Mouse (Mus musculus) MEL (cell line): ENCODE measurements at regions not wholly inside any gene's neighbourhood (a gene's known extent, or its start where the extent isn't known, plus 50 kb on each side); places are given as distances from the start of the nearest gene placed in this dataset.

Experiments used
- DNase-seq: peaks from one replicate; pipeline ENCODE4 v3.0.0; 2011; ENCODE audit warnings: low read depth, low spot score
- H3K27ac ChIP-seq: 2 replicates; pipeline ENCODE4 v1.5.1; 2012; ENCODE audit warnings: low read depth, mild to moderate bottlenecking, control low read depth, low read length, moderate library complexity; ENCODE audit not compliant: control insufficient read depth
- H3K27me3 ChIP-seq, 2 experiments: fragments of 150-350 bp in 1 of 2; sonication (generic) in 1 of 2; 2 replicates each; pipeline ENCODE4 v1.6.1; 2012; ENCODE audit warnings: low read length in 2 of 2, mild to moderate bottlenecking in 2 of 2, improper control_type of control experiment in 1 of 2, moderate library complexity in 1 of 2; ENCODE audit not compliant: insufficient read depth in 2 of 2, control insufficient read depth in 1 of 2
- H3K36me3 ChIP-seq, 2 experiments: 2 replicates each; pipeline ENCODE4 v1.6.1; 2012 to 2014; ENCODE audit warnings: low read length in 2 of 2, improper control_type of control experiment in 1 of 2, inconsistent platforms in 1 of 2, mild to moderate bottlenecking in 1 of 2; ENCODE audit not compliant: insufficient read depth in 2 of 2, control insufficient read depth in 1 of 2
- H3K4me1 ChIP-seq, 2 experiments: fragments of 150-350 bp in 1 of 2; sonication (generic) in 1 of 2; 2 replicates each; pipeline ENCODE4 v1.6.1; 2012; ENCODE audit warnings: low read length in 2 of 2, improper control_type of control experiment in 1 of 2, mild to moderate bottlenecking in 1 of 2; ENCODE audit not compliant: insufficient read depth in 2 of 2, control insufficient read depth in 1 of 2
- H3K4me3 ChIP-seq, 2 experiments: fragments of 150-350 bp in 1 of 2; sonication (generic) in 1 of 2; 2 replicates each; pipeline ENCODE4 v1.5.1; 2012; ENCODE audit warnings: low read depth in 2 of 2, low read length in 2 of 2, mild to moderate bottlenecking in 2 of 2, moderate library complexity in 2 of 2, control low read depth in 1 of 2, improper control_type of control experiment in 1 of 2; ENCODE audit not compliant: control insufficient read depth in 1 of 2, insufficient read depth in 1 of 2
- H3K79me2 ChIP-seq: 2 replicates; pipeline ENCODE4 v1.6.1; 2012; ENCODE audit warnings: mild to moderate bottlenecking, low read length, moderate library complexity; ENCODE audit not compliant: control insufficient read depth, poor library complexity, insufficient read depth
- H3K9ac ChIP-seq: 2 replicates; pipeline ENCODE4 v1.6.1; 2012; ENCODE audit warnings: low read depth, mild to moderate bottlenecking, control low read depth, low read length, moderate library complexity; ENCODE audit not compliant: control insufficient read depth, poor library complexity, severe bottlenecking
- H3K9me3 ChIP-seq: fragments of 150-350 bp; sonication (generic); replicated peaks from 2 replicates; pipeline ENCODE4 v1.6.1; 2012; ENCODE audit warnings: mild to moderate bottlenecking, low read length, improper control_type of control experiment, moderate library complexity; ENCODE audit not compliant: insufficient read depth
- CHD1 ChIP-seq: IDR thresholded peaks from 2 replicates; pipeline ENCODE4 v1.6.1; 2012; ENCODE audit warnings: low read depth, mild to moderate bottlenecking, inconsistent platforms, low read length, improper control_type of control experiment
- CHD2 ChIP-seq: IDR thresholded peaks from 2 replicates; pipeline ENCODE4 v1.6.1; 2011; ENCODE audit warnings: low read length, improper control_type of control experiment
- CTCF ChIP-seq, 3 experiments: IDR thresholded peaks in 2 of 3; conservative IDR thresholded peaks in 1 of 3; 2 replicates each; pipeline ENCODE4 v1.5.1; 2011 to 2012; ENCODE audit warnings: low read length in 3 of 3, low read depth in 2 of 3, mild to moderate bottlenecking in 2 of 3, improper control_type of control experiment in 1 of 3, inconsistent platforms in 1 of 3, mixed read lengths in 1 of 3, moderate library complexity in 1 of 3; ENCODE audit not compliant: control insufficient read depth in 1 of 3, insufficient read depth in 1 of 3, poor library complexity in 1 of 3, severe bottlenecking in 1 of 3
- ELF1 ChIP-seq: IDR thresholded peaks from 2 replicates; pipeline ENCODE4 v1.6.1; 2014; ENCODE audit warnings: low read depth, mild to moderate bottlenecking, inconsistent platforms, low read length, improper control_type of control experiment, moderate library complexity
- EP300 ChIP-seq, 2 experiments: IDR thresholded peaks; 2 replicates each; pipeline ENCODE4 v1.6.1; 2011; ENCODE audit warnings: improper control_type of control experiment in 2 of 2, low read length in 2 of 2, low read depth in 1 of 2, mild to moderate bottlenecking in 1 of 2
- ETS1 ChIP-seq: IDR thresholded peaks from 2 replicates; pipeline ENCODE4 v1.6.1; 2012; ENCODE audit warnings: low read depth, mild to moderate bottlenecking, inconsistent platforms, low read length, improper control_type of control experiment, moderate library complexity
- GATA1 ChIP-seq: IDR thresholded peaks from 2 replicates; pipeline ENCODE4 v1.6.1; 2011; ENCODE audit warnings: low read depth, low read length, improper control_type of control experiment
- KAT2A ChIP-seq: conservative IDR thresholded peaks from 2 replicates; pipeline ENCODE4 v1.6.1; 2012; ENCODE audit warnings: low read depth, low read length, improper control_type of control experiment, inconsistent platforms
- MAX ChIP-seq: IDR thresholded peaks from 2 replicates; pipeline ENCODE4 v1.6.1; 2011; ENCODE audit warnings: low read length, improper control_type of control experiment
- MAZ ChIP-seq: IDR thresholded peaks from 2 replicates; pipeline ENCODE4 v1.6.1; 2012; ENCODE audit warnings: low read depth, mild to moderate bottlenecking, inconsistent platforms, low read length, improper control_type of control experiment
- MXI1 ChIP-seq: IDR thresholded peaks from 2 replicates; pipeline ENCODE4 v1.6.1; 2011; ENCODE audit warnings: mild to moderate bottlenecking, low read depth, low read length, improper control_type of control experiment
- MYB ChIP-seq: IDR thresholded peaks from 2 replicates; pipeline ENCODE4 v1.6.1; 2011; ENCODE audit warnings: mild to moderate bottlenecking, low read depth, low read length, improper control_type of control experiment
- NRF1 ChIP-seq: IDR thresholded peaks from 2 replicates; pipeline ENCODE4 v1.6.1; 2014; ENCODE audit warnings: low read depth, mild to moderate bottlenecking, inconsistent platforms, low read length, improper control_type of control experiment, moderate library complexity; ENCODE audit not compliant: poor library complexity, insufficient read depth, severe bottlenecking
- POLR2A ChIP-seq, 2 experiments: IDR thresholded peaks; 2 replicates each; pipeline ENCODE4 v1.6.1; 2011 to 2012; ENCODE audit warnings: low read length in 2 of 2, mild to moderate bottlenecking in 2 of 2, control low read depth in 1 of 2, improper control_type of control experiment in 1 of 2, low read depth in 1 of 2, moderate library complexity in 1 of 2; ENCODE audit not compliant: control insufficient read depth in 1 of 2, insufficient read depth in 1 of 2, poor library complexity in 1 of 2
- POLR2AphosphoS5 ChIP-seq: IDR thresholded peaks from 2 replicates; pipeline ENCODE4 v1.6.1; 2012; ENCODE audit warnings: low read depth, borderline replicate concordance, mild to moderate bottlenecking, inconsistent platforms, low read length, moderate library complexity, mixed read lengths
- RAD21 ChIP-seq: IDR thresholded peaks from 2 replicates; pipeline ENCODE4 v1.6.1; 2011; ENCODE audit warnings: mild to moderate bottlenecking, low read depth, low read length, improper control_type of control experiment
- RCOR1 ChIP-seq: IDR thresholded peaks from 2 replicates; pipeline ENCODE4 v1.6.1; 2012; ENCODE audit warnings: low read depth, mild to moderate bottlenecking, inconsistent platforms, low read length, improper control_type of control experiment
- SIN3A ChIP-seq: IDR thresholded peaks from 2 replicates; pipeline ENCODE4 v1.6.1; 2012; ENCODE audit warnings: low read length, improper control_type of control experiment, inconsistent platforms
- TAL1 ChIP-seq: IDR thresholded peaks from 2 replicates; pipeline ENCODE4 v1.6.1; 2012; ENCODE audit warnings: mild to moderate bottlenecking, inconsistent platforms, low read length, moderate library complexity, mixed read lengths
- UBTF ChIP-seq: IDR thresholded peaks from 2 replicates; pipeline ENCODE4 v1.6.1; 2012; ENCODE audit warnings: low read depth, mild to moderate bottlenecking, inconsistent platforms, low read length, improper control_type of control experiment, moderate library complexity, borderline replicate concordance; ENCODE audit not compliant: insufficient read depth
- USF1 ChIP-seq: IDR thresholded peaks from 2 replicates; pipeline ENCODE4 v1.6.1; 2014; ENCODE audit warnings: low read depth, mild to moderate bottlenecking, inconsistent platforms, low read length, improper control_type of control experiment, moderate library complexity
- ZC3H11A ChIP-seq: IDR thresholded peaks from 2 replicates; pipeline ENCODE4 v1.6.1; 2012; ENCODE audit warnings: low read depth, mild to moderate bottlenecking, inconsistent platforms, low read length, improper control_type of control experiment
- ZKSCAN1 ChIP-seq: IDR thresholded peaks from 2 replicates; pipeline ENCODE4 v1.6.1; 2012; ENCODE audit warnings: low read depth, mild to moderate bottlenecking, inconsistent platforms, low read length, improper control_type of control experiment, moderate library complexity
- ZMIZ1 ChIP-seq: IDR thresholded peaks from 2 replicates; pipeline ENCODE4 v1.6.1; 2012; ENCODE audit warnings: low read depth, mild to moderate bottlenecking, inconsistent platforms, low read length, improper control_type of control experiment, moderate library complexity

- Histone ChIP-seq H3K4me3 (no peak overlapping the region), H3K9me3 (no peaks in the 10 kb centered on the region), H3K79me2 (no peaks in the 10 kb centered on the region), H3K27ac (no peak overlapping the region), H3K27me3 (no peaks in the 10 kb centered on the region), H3K36me3 (no peaks in the 10 kb centered on the region), H3K4me1 (no peaks in the 10 kb centered on the region), H3K9ac (no peak overlapping the region)
- no peak for DNase-seq
- TF ChIP-seq ZKSCAN1 (no peak), RCOR1 (no peak), ELF1 (no peak), CHD2 (no peak), MYB (no peak), NRF1 (no peak), MAZ (no peak), SIN3A (no peak), MXI1 (no peak), CTCF (IDR thresholded peaks at IDR 0.05 in 2 of 3, conservative IDR thresholded peaks at IDR 0.05 in 1 of 3; ENCODE audit: control insufficient read depth in 1 of 3, insufficient read depth in 1 of 3, low read depth in 2 of 3, low read length in 3 of 3, poor library complexity in 1 of 3, severe bottlenecking in 1 of 3) (no peak), ZC3H11A (no peak), MAX (no peak), USF1 (no peak), POLR2A (IDR thresholded peaks at IDR 0.05; ENCODE audit: control insufficient read depth in 1 of 2, insufficient read depth in 1 of 2, low read depth in 1 of 2, low read length in 2 of 2, poor library complexity in 1 of 2) (no peak), EP300 (IDR thresholded peaks at IDR 0.05; ENCODE audit: low read depth in 1 of 2, low read length in 2 of 2) (no peak), RAD21 (no peak), ZMIZ1 (no peak), TAL1 (no peak), GATA1 (no peak)
Measured at GRCm38 (mm10) chr3:70533593-70534321, 526.3 kb downstream of the Otol1 start.

GRCm38 (mm10) chr3:70535084-70535483 lies 527.7 kb downstream of the Otol1 start:
- no peaks in the 10 kb centered on the region for H3K27me3 ChIP-seq
- TF ChIP-seq MYB (no peak), CHD1 (no peak), ZKSCAN1 (no peak), KAT2A (no peak), POLR2AphosphoS5 (no peak), UBTF (no peak), ETS1 (no peak), MAZ (no peak), CHD2 (no peak), ZC3H11A (no peak)
- H3K4me1 ChIP-seq = no peaks in the 10 kb centered on the region
- no peaks in the 10 kb centered on the region for H3K9me3 ChIP-seq
- DNase-seq = no peak
- H3K4me3 ChIP-seq = no peak overlapping the region
- no peaks in the 10 kb centered on the region for H3K79me2 ChIP-seq
- H3K9ac ChIP-seq = no peak overlapping the region
- H3K36me3 ChIP-seq = no peaks in the 10 kb centered on the region
- no peak overlapping the region for H3K27ac ChIP-seq
